Mouse (Mus musculus): Measurements from ENCODE around the gene Sec1. TPM values are rescaled to one million over a fixed set of nuclear protein-coding genes. Genes with fewer than 3 reads are reported as not detected.
"Not testable (repeated sequence)": the region's sequence is repeated elsewhere in the genome, so short reads cannot be mapped to it uniquely, and the experiment has no call there.

Sec1 gene
- polyA plus RNA-seq, 1 experiment from 2014 or later: 0.52 TPM

DNA sequence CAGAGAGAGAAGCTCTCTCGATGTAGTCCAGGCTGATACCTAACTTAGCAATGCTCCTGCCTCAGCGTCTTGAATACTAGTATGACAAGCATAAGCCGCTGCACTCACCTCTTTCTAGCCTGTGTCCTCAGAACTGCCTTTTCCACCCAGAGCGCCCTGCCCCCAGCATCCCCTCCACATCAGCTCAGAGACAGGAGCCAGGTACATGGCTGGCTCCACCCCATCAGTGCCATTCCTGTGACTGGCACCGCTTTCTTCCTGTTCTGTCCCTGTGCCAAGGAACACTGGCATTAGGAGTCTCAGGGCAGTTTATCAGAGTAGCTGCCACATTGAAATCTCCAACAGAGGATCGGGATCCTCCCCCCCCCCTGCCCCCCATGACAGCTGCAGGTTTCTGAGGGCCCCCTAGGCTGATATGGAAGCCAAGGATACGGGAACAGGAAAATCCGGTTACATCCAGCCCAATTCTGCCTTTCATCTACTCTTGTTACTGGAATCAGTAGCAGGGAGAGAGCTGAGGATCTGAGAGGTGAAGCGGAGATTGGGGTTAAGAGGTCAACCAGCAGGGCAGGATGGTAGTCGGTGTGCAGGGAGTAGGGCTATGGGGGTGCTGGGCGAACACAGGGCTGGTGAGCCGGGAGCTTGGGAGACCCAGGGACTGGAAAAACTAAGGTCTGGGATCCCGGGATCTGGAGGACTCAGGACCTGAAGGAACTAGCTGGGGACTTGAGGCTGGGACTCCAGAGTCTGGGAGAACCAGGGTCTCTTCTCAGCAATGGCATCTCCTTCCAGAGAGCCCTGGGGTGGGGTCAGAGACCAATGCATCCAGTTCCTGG, 28.7 kb downstream of the Sec1 start:
- DNase-seq (ENCODE audit: low spot score): no peak
- H3K4me3 ChIP-seq (ENCODE audit: low read depth, low read length): no peak overlapping the region
- no peaks in the 10 kb centered on the region for H3K36me3 ChIP-seq (ENCODE audit: control insufficient read depth, insufficient read depth, low read length)
- H3K4me2 ChIP-seq (ENCODE audit: low read depth, low read length, severe bottlenecking): no peak overlapping the region
- no peak overlapping the region for H3K27ac ChIP-seq (ENCODE audit: low read depth, low read length)
- 64% methylated on average over 13 of the region's 13 CpGs for WGBS
- no peak for ATAC-seq (replicated peaks; ENCODE audit: low FRiP score)
- no peak overlapping the region for H3K9ac ChIP-seq (ENCODE audit: low read length)
- no peaks in the 10 kb centered on the region for H3K9me3 ChIP-seq (ENCODE audit: control insufficient read depth, low read length)
- H3K4me1 ChIP-seq (replicated peaks; ENCODE audit: control insufficient read depth, insufficient read depth, low read length): no peaks in the 10 kb centered on the region
- H3K27me3 ChIP-seq (ENCODE audit: control insufficient read depth, insufficient read depth, low read length): no peaks in the 10 kb centered on the region

DNA sequence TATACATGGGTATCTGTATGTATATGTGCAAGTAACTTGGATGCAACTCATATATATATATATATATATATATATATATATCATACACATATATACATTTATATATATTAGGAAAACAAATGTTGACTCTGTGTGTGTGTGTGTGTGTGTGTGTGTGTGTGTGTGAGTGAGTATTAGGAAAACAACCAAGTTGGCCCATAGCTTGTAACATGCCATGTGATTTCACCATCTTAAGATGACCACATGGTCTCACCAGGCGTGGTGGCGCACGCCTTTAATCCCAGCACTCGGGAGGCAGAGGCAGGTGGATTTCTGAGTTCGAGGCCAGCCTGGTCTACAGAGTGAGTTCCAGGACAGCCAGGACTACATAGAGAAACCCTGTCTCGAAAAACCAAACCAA, 32.5 kb downstream of the Sec1 start:
- not testable (repeated sequence) for H3K4me2 ChIP-seq (ENCODE audit: low read depth, low read length, severe bottlenecking); H3K9ac ChIP-seq (ENCODE audit: low read length); H3K4me3 ChIP-seq (ENCODE audit: low read depth, low read length); H3K27me3 ChIP-seq (ENCODE audit: control insufficient read depth, insufficient read depth, low read length); DNase-seq (ENCODE audit: low spot score); H3K4me1 ChIP-seq (replicated peaks; ENCODE audit: control insufficient read depth, insufficient read depth, low read length); H3K9me3 ChIP-seq (ENCODE audit: control insufficient read depth, low read length); ATAC-seq (replicated peaks; ENCODE audit: low FRiP score); H3K36me3 ChIP-seq (ENCODE audit: control insufficient read depth, insufficient read depth, low read length); H3K27ac ChIP-seq (ENCODE audit: low read depth, low read length)
- WGBS: 90% methylated on average over 6 of the region's 6 CpGs

DNA sequence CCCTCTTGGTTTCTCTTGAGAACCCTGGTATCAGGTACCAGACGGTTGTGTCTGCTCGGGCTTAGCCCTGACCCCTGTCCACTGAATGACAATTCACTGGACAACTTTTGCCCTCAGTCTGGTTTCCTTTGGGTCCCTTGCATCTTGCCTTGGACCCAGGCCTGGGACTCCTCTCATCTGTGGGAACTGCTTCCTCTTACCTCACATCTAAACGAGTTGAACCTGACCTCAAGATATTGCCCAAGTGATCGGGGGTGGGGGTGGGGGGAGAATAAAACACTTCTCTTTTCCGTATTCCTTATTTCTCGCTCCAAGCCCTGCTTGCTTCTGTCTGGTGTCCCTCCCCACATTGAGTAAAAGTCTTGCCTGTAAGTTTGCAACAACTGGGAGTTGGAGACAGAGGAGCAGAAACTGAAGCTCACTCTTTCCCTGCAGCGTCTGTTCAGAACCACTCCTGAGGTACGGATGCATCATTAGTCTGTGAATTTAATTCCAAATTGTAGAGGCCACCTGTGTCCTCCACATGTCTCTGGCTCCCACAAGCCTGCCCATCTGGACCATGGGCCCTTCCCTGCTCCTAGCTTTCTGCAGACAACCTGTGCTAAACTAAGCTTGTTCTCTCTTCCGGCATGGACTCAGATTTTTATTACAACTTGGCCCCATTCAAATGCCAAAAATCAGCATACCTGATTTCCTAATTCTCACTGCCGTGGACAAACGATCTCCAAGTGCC, 33.3 kb downstream of the Sec1 start:
- H3K4me1 ChIP-seq (replicated peaks; ENCODE audit: control insufficient read depth, insufficient read depth, low read length): no peaks in the 10 kb centered on the region
- no peaks in the 10 kb centered on the region for H3K27me3 ChIP-seq (ENCODE audit: control insufficient read depth, insufficient read depth, low read length)
- H3K4me2 ChIP-seq (ENCODE audit: low read depth, low read length, severe bottlenecking): no peak overlapping the region
- no peak for ATAC-seq (replicated peaks; ENCODE audit: low FRiP score)
- H3K27ac ChIP-seq (ENCODE audit: low read depth, low read length): no peak overlapping the region
- no peaks in the 10 kb centered on the region for H3K9me3 ChIP-seq (ENCODE audit: control insufficient read depth, low read length)
- no peak overlapping the region for H3K9ac ChIP-seq (ENCODE audit: low read length)
- H3K4me3 ChIP-seq (ENCODE audit: low read depth, low read length): no peak overlapping the region
- DNase-seq (ENCODE audit: low spot score): no peak
- 86% methylated on average over 11 of the region's 11 CpGs for WGBS
- H3K36me3 ChIP-seq (ENCODE audit: control insufficient read depth, insufficient read depth, low read length): no peaks in the 10 kb centered on the region

DNA sequence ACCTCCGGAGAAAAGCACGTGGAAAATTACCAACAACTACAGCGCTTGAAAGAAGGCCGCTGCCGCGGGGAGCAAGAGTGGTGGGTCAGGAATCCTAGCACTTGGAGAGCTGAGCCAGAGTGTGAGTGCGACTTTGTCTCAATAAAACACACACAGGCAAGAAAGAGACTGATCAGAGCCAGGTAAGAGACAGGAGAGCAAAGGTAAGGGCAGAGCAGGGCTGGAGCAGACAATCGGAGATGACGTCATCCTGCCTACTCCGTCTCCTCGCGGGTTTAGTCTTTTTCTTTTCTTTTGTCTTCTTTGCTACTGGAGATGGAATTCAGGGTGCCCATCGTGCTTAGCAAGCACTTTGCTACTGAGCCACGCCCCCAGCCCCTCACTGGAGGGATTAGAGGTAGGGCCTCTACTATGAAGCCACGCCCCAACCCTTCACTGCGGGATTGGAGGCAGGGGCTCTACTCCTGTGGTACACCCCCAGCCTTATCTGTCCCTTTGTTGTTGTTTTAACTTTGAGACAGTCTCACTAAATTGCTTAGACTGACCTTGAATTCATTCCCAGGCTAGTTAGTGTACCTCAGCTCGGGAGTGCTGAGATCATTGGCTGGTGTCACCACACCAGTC, 39.7 kb downstream of the Sec1 start:
- WGBS: 26% methylated on average over 17 of the region's 17 CpGs
- Histone ChIP-seq H3K27me3 (ENCODE audit: control insufficient read depth, insufficient read depth, low read length) (no peaks in the 10 kb centered on the region), H3K4me1 (replicated peaks; ENCODE audit: control insufficient read depth, insufficient read depth, low read length) (no peaks in the 10 kb centered on the region; the same call in 1 of the 2 replicates), H3K36me3 (ENCODE audit: control insufficient read depth, insufficient read depth, low read length) (no peaks in the 10 kb centered on the region), H3K4me2 (ENCODE audit: low read depth, low read length, severe bottlenecking) (peak overlapping the region; percentile 24; the same call in 1 of the 2 replicates), H3K9me3 (ENCODE audit: control insufficient read depth, low read length) (no peaks in the 10 kb centered on the region), H3K4me3 (ENCODE audit: low read depth, low read length) (no peak overlapping the region), H3K27ac (ENCODE audit: low read depth, low read length) (no peak overlapping the region), H3K9ac (ENCODE audit: low read length) (peak overlapping the region; percentile 43; the same call in 1 of the 2 replicates)
- DNase-seq (ENCODE audit: low spot score) (no peak), ATAC-seq (replicated peaks; ENCODE audit: low FRiP score) (no peak)

DNA sequence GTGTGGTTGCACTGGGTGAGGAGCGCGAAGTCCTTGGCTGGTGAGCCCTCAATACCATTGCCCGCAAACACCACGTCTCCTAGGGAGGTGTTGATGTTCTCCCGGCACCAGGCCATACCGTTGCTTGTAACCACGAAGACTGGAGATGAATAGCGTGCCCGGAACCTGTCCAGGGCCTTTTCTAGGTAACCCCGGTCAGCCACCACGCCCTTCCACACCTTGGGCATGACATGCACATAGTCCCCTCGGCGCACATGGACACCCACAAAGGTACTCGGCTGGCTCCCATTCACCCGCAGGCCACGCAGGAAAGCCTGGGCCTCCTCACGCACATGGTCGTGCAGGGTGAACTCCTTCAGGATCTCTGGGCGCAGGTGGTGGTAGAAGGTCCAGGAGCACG, 43.7 kb downstream of the Sec1 start:
- H3K4me1 ChIP-seq (replicated peaks; ENCODE audit: control insufficient read depth, insufficient read depth, low read length); H3K36me3 ChIP-seq (ENCODE audit: control insufficient read depth, insufficient read depth, low read length); H3K27ac ChIP-seq (ENCODE audit: low read depth, low read length); H3K9me3 ChIP-seq (ENCODE audit: control insufficient read depth, low read length); H3K27me3 ChIP-seq (ENCODE audit: control insufficient read depth, insufficient read depth, low read length); H3K9ac ChIP-seq (ENCODE audit: low read length); ATAC-seq (replicated peaks; ENCODE audit: low FRiP score); H3K4me3 ChIP-seq (ENCODE audit: low read depth, low read length); DNase-seq (ENCODE audit: low spot score); H3K4me2 ChIP-seq (ENCODE audit: low read depth, low read length, severe bottlenecking): not testable (repeated sequence)
- WGBS: 90% methylated on average over 18 of the region's 20 CpGs

DNA sequence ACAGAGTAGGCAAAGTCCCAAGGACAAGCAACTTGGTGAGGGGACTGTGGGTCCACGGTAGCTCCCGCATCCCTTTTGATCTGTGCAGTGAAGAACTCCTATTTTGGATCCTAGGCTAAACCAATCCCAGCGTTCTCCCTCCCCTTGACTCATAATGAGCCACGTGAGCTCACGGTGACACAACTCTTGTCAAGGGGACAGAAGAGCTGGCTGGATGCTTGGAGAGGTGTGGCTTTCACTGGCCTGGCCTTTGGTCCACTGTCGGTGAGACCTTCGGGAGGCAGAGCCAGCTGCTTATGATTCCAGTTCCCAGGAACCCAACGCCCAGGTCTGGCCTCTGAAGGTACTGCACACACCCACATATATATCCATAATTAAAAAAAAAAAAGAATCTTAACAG, 44.9 kb downstream of the Sec1 start:
- no peaks in the 10 kb centered on the region for H3K9me3 ChIP-seq (ENCODE audit: control insufficient read depth, low read length)
- no peak overlapping the region for H3K9ac ChIP-seq (ENCODE audit: low read length)
- H3K4me1 ChIP-seq (replicated peaks; ENCODE audit: control insufficient read depth, insufficient read depth, low read length): peaks cover 5% of the 10 kb centered on the region
- ATAC-seq (replicated peaks; ENCODE audit: low FRiP score): no peak
- 77% methylated on average over 8 of the region's 8 CpGs for WGBS
- no peaks in the 10 kb centered on the region for H3K36me3 ChIP-seq (ENCODE audit: control insufficient read depth, insufficient read depth, low read length)
- H3K27me3 ChIP-seq (ENCODE audit: control insufficient read depth, insufficient read depth, low read length): no peaks in the 10 kb centered on the region
- no peak for DNase-seq (ENCODE audit: low spot score)
- no peak overlapping the region for H3K4me3 ChIP-seq (ENCODE audit: low read depth, low read length)
- H3K27ac ChIP-seq (ENCODE audit: low read depth, low read length): no peak overlapping the region
- H3K4me2 ChIP-seq (ENCODE audit: low read depth, low read length, severe bottlenecking): no peak overlapping the region

DNA sequence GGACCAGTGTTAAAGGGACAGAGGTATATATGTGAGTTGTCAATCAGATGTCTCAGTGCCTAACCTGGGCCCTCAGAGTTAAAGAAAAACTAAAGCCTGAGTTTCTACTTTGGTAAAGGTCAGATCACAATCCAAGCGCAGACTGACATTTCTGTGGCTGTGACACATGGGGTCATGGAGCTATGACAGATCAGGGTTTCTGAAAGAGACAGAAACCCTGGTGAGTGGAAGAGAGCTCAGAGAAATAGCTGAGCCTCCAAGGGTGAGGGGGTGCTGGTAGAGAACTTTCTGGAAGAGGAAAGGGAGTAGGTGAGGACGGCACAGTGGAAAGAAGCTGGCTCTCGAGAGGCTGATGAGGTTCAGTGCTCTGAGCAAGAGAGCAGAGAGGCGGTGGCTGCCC, 47.5 kb downstream of the Sec1 start:
- no peak for DNase-seq (ENCODE audit: low spot score)
- 79% methylated on average over 4 of the region's 4 CpGs for WGBS
- Histone ChIP-seq H3K27me3 (ENCODE audit: control insufficient read depth, insufficient read depth, low read length) (no peaks in the 10 kb centered on the region), H3K4me1 (replicated peaks; ENCODE audit: control insufficient read depth, insufficient read depth, low read length) (peaks cover 13% of the 10 kb centered on the region), H3K4me2 (ENCODE audit: low read depth, low read length, severe bottlenecking) (no peak overlapping the region), H3K27ac (ENCODE audit: low read depth, low read length) (no peak overlapping the region), H3K9me3 (ENCODE audit: control insufficient read depth, low read length) (no peaks in the 10 kb centered on the region), H3K9ac (ENCODE audit: low read length) (no peak overlapping the region), H3K36me3 (ENCODE audit: control insufficient read depth, insufficient read depth, low read length) (no peaks in the 10 kb centered on the region), H3K4me3 (ENCODE audit: low read depth, low read length) (no peak overlapping the region)
- ATAC-seq (replicated peaks; ENCODE audit: low FRiP score): no peak

DNA sequence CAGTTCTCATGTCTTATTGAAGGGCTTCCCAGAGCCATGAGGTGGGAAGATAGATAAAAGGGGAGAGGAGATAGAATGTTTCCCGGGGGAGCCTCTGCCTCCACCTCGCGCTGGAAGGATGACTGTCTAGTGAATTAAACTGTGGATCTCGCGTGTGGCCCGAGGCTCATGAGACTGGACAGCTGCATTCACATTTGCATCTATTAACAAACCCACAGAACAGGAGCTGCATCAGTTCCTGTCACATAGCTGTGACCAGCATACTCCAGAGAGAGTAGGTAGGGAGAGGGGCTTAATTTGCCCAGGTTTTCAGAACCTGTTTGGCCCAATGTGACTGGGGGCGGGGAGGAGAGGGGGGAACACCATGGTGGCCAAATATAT, 48.6 kb downstream of the Sec1 start:
- H3K9ac ChIP-seq (ENCODE audit: low read length): no peak overlapping the region
- no peak overlapping the region for H3K4me2 ChIP-seq (ENCODE audit: low read depth, low read length, severe bottlenecking)
- no peaks in the 10 kb centered on the region for H3K9me3 ChIP-seq (ENCODE audit: control insufficient read depth, low read length)
- H3K27me3 ChIP-seq (ENCODE audit: control insufficient read depth, insufficient read depth, low read length): no peaks in the 10 kb centered on the region
- WGBS: 81% methylated on average over 7 of the region's 7 CpGs
- DNase-seq (ENCODE audit: low spot score) (no peak), ATAC-seq (replicated peaks; ENCODE audit: low FRiP score) (no peak)
- H3K27ac ChIP-seq (ENCODE audit: low read depth, low read length): no peak overlapping the region
- no peaks in the 10 kb centered on the region for H3K36me3 ChIP-seq (ENCODE audit: control insufficient read depth, insufficient read depth, low read length)
- H3K4me1 ChIP-seq (replicated peaks; ENCODE audit: control insufficient read depth, insufficient read depth, low read length): peaks cover 13% of the 10 kb centered on the region
- H3K4me3 ChIP-seq (ENCODE audit: low read depth, low read length): no peak overlapping the region
